Mouse (Mus musculus) erythroid progenitor cell, adult 5-6 weeks (primary cell): Measurements from ENCODE around the gene Olfr1426. TPM values are rescaled to one million over a fixed set of nuclear protein-coding genes. Genes with fewer than 3 reads are reported as not detected.
"Not testable (repeated sequence)": the region's sequence is repeated elsewhere in the genome, so short reads cannot be mapped to it uniquely, and the experiment has no call there.

ENCODE experiments used
- ATAC-seq: replicated peaks from 2 replicates; pipeline ENCODE4 v1.8.0; 2016; ENCODE audit warnings: moderate number of reproducible peaks, mild to moderate bottlenecking, moderate TSS enrichment, inconsistent platforms; ENCODE audit not compliant: poor library complexity, low FRiP score, severe bottlenecking
- total RNA-seq, 2 experiments: library from RNA; stranded (forward) in 1 of 2; stranded (reverse) in 1 of 2; fragments of 150-400 nt in 1 of 2; fragments of 186-747, 209-891 nt in 1 of 2; gene quantifications; 2 replicates each; pipeline versions ENCODE4 v1.2.3 to v1.2.4; 2015 to 2017; ENCODE audit warnings: low replicate concordance in 2 of 2

Olfr1426 gene
- not detected in 2 replicates for total RNA-seq (2015; ENCODE audit: low replicate concordance)
- not detected in 2 replicates for total RNA-seq (2017; ENCODE audit: low replicate concordance)

DNA sequence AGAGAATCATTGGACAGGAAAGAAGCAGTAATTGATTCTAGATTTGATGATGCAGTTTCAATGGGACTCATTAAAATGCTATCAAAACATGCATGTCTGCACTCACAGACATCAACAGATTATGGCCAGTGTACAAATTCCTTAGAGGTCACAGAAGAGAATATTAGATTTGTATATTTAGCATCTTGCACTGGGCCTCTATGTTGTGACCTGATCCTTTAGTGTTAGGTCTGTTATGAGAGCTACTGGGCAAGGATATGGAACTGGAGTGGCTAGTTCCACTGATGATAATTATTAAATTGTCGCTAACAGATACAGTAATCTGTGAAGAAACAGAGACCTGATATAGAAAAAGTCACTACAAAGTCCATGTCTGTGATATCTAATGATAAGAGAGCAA lies at the start of gene Olfr1426:
Olfr1426 (minus strand) TSS at position 101 of the 400 bp plus-strand sequence.
- no peak for ATAC-seq

GRCm38 (mm10) chr19:12134289-12134688 lies 42.5 kb upstream of the Olfr1426 start:
- ATAC-seq = no peak

- no peak for ATAC-seq
These were observed 31.3 kb upstream of the Olfr1426 start, which contains the start of gene Olfr76 for GRCm38 (mm10) chr19:12123103-12123502. Gene Olfr76 (minus strand): TSS chr19:12123203.

DNA sequence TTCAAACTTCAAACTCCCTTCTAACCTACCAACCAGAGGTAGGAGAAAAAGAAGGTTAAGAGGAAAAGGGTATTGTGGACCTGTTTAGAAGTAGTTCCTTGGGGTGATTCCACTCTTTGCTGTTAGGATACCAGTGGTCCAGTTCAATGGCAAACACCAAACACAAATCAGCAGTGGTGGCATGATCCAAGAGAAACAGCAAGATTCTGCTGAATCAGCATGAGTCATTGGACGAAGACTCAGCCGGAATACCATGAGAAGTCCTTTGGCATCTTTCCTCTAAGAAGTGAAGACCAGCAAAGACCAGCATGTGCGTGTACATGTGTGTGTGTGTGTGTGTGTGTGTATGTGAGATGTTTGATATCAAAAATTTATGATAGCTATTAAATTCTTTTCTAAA lies 24.7 kb upstream of the Olfr1426 start:
- ATAC-seq = no peak

DNA sequence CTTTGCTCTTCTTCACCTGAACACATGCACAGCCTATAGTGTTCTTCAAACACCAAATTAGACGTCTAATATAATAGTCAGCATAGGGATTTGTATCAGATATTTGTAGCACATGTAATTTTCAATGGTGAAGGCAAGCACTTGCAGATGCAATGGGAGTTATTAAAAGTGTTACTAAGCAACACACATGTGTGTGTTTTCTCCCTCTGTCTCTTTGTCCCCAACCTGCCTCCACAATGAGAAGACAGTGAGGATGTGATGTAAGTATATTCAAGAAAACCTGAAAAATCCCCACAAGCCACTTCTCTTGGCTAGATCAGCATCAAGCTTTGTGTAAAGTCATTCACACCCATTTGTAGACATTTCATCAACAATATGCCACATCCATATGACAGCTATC lies 24.0 kb upstream of the Olfr1426 start, which contains the start of gene Olfr1428:
Olfr1428 (minus strand) TSS at position 101 of the 400 bp plus-strand sequence.
- ATAC-seq = no peak

GRCm38 (mm10) chr19:12113807-12114206 lies 22.0 kb upstream of the Olfr1426 start:
- ATAC-seq = no peak

DNA sequence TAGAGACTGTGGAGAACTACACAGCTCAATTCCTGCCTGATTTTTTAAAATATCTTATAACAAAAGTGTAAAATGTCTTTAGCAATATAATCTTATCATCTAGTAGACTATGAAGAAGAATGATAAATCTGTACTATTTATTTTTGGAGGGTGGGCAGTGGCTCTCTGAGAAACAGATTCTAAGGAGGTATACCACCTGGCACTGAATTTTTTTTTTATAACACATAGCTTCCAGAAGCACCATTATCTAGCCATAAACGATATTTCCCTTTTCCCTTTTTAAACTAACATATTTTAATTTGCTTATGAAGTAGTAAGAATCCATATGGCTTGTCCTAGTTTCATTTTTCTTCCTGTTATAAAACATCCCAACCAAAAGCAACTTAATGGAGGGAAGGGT lies 12.7 kb upstream of the Olfr1426 start:
- no peak for ATAC-seq

DNA sequence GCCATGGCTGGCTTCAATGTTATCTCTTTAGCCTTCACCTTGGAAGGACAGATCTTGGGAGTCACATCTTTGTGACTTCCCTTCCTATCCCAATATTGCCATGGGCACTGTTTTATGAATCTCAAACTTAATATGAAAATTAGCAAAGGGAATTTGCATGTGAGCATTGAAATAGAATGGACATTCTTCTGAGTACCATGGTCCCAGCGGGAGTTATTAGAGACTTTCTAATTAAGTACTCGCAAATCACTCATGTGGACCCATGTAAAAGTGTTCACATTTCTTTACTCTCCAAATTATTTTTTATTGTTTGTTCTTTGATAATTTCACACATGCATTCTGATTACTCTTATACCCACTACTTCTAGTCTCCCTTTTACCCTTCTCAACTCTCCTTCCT lies 11.4 kb upstream of the Olfr1426 start, which contains the start of gene Olfr1427:
Olfr1427 (minus strand) TSS at position 101 of the 400 bp plus-strand sequence.
- no peak for ATAC-seq

- ATAC-seq = not testable (repeated sequence)
These were observed 14.2 kb downstream of the Olfr1426 start, which contains the start of gene Olfr1425 for GRCm38 (mm10) chr19:12077631-12078030. Gene Olfr1425 (minus strand): TSS chr19:12077731.

DNA sequence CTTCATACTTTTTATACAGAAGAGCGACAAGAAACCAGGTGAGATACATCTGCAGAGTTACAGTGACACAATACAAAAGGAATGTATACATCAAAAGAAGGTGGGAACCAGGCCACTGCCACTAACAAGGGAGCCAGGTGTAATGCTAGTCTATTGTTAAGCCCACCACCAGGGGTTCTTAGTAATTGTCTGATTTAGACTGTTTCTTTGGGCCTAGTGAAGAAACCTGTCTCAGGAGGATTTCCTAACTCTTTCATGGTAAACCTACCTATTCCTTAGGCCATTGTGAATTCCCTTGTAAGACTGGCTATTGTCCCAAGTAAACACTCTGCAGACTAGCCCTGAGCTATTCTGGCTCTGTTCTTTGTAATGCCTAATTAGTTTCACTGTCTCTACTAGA lies 22.3 kb downstream of the Olfr1426 start:
- not testable (repeated sequence) for ATAC-seq

GRCm38 (mm10) chr19:12067806-12068205 lies 24.0 kb downstream of the Olfr1426 start:
- not testable (repeated sequence) for ATAC-seq

- not testable (repeated sequence) for ATAC-seq
These were observed 29.2 kb downstream of the Olfr1426 start, which contains the start of gene Olfr1424 for GRCm38 (mm10) chr19:12062582-12062981. Gene Olfr1424 (minus strand): TSS chr19:12062682.

DNA sequence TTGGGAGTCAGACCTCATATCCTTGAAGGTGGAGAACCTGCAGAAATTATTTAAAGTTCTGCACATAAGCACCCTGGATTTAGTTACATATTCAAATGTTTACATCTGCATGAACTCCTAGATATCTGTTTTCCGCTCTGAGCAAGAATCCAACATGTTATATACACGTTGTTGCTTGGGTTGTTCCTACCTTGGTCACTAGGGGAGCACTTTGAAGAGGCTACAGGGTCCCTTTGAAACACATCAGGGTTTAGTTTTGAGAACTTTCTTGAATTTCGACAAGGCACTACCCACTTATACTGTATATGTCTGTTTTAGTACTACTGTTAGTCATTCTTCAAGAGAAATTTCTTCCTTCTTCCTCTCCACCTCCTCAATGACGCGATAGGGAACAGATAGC lies 48.6 kb downstream of the Olfr1426 start:
- no peak for ATAC-seq

DNA sequence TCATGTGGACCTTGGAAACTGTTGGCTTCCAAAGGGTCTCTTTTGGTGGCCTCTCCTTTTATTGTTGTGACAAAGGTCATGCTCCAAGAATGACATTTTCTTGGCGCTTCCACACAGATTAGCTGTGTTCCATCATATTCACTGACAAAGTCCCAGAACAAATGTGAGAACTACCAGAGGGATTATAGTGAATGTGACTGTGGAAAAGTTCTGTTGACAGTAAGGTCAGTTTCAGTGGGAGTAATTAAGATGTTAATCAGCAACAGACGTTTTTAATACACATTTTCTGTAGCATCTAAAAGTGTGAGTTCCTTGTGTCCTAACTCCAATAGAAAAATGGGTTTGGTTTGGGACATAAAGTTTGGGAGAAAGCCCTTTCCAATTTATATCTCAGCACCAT lies 50.6 kb downstream of the Olfr1426 start, which contains the start of gene Olfr1423:
Olfr1423 (minus strand) TSS at position 101 of the 400 bp plus-strand sequence.
- no peak for ATAC-seq

GRCm38 (mm10) chr19:12037727-12038126 lies 54.1 kb downstream of the Olfr1426 start:
- ATAC-seq = no peak

Other genes starting within 250 kb of the Olfr1426 start
- not detected in 2 replicates for gene Olfr1418, start 230.9 kb downstream of the Olfr1426 start, total RNA-seq (2015; ENCODE audit: low replicate concordance)
- gene Olfr1418, start 230.9 kb downstream of the Olfr1426 start, total RNA-seq (2017; ENCODE audit: low replicate concordance) = not detected in 2 replicates
- not detected in 2 replicates for gene Olfr1419, start 216.9 kb downstream of the Olfr1426 start, total RNA-seq (2015; ENCODE audit: low replicate concordance)
- gene Olfr1419, start 216.9 kb downstream of the Olfr1426 start, total RNA-seq (2017; ENCODE audit: low replicate concordance) = not detected in 2 replicates
- gene Olfr1420, start 205.4 kb downstream of the Olfr1426 start, total RNA-seq (2015; ENCODE audit: low replicate concordance) = not detected in 2 replicates
- gene Olfr1420, start 205.4 kb downstream of the Olfr1426 start, total RNA-seq (2017; ENCODE audit: low replicate concordance) = not detected in 2 replicates
- gene Patl1, start 179.6 kb downstream of the Olfr1426 start, total RNA-seq (2015; ENCODE audit: low replicate concordance) = 9.6 and 12.3 TPM in 2 replicates
- gene Patl1, start 179.6 kb downstream of the Olfr1426 start, total RNA-seq (2017; ENCODE audit: low replicate concordance) = 2.7 and 5.3 TPM in 2 replicates
- 23.5 and 34.6 TPM in 2 replicates for gene Osbp, start 126.1 kb downstream of the Olfr1426 start, total RNA-seq (2015; ENCODE audit: low replicate concordance)
- 32.1 and 32.3 TPM in 2 replicates for gene Osbp, start 126.1 kb downstream of the Olfr1426 start, total RNA-seq (2017; ENCODE audit: low replicate concordance)
- gene Olfr1423, start 50.7 kb downstream of the Olfr1426 start, total RNA-seq (2015; ENCODE audit: low replicate concordance) = not detected in 2 replicates
- not detected in 2 replicates for gene Olfr1423, start 50.7 kb downstream of the Olfr1426 start, total RNA-seq (2017; ENCODE audit: low replicate concordance)
- gene Olfr1424, start 29.3 kb downstream of the Olfr1426 start, total RNA-seq (2015; ENCODE audit: low replicate concordance) = not detected in 2 replicates
- gene Olfr1424, start 29.3 kb downstream of the Olfr1426 start, total RNA-seq (2017; ENCODE audit: low replicate concordance) = not detected in 2 replicates
- not detected in 2 replicates for gene Olfr1425, start 14.3 kb downstream of the Olfr1426 start, total RNA-seq (2015; ENCODE audit: low replicate concordance)
- not detected in 2 replicates for gene Olfr1425, start 14.3 kb downstream of the Olfr1426 start, total RNA-seq (2017; ENCODE audit: low replicate concordance)
- gene Olfr1427, start 11.3 kb upstream of the Olfr1426 start, total RNA-seq (2015; ENCODE audit: low replicate concordance) = not detected in 2 replicates
- gene Olfr1427, start 11.3 kb upstream of the Olfr1426 start, total RNA-seq (2017; ENCODE audit: low replicate concordance) = not detected in 2 replicates
- gene Olfr1428, start 23.9 kb upstream of the Olfr1426 start, total RNA-seq (2015; ENCODE audit: low replicate concordance) = not detected in 2 replicates
- gene Olfr1428, start 23.9 kb upstream of the Olfr1426 start, total RNA-seq (2017; ENCODE audit: low replicate concordance) = not detected in 2 replicates
- not detected in 2 replicates for gene Olfr76, start 31.2 kb upstream of the Olfr1426 start, total RNA-seq (2015; ENCODE audit: low replicate concordance)
- gene Olfr76, start 31.2 kb upstream of the Olfr1426 start, total RNA-seq (2017; ENCODE audit: low replicate concordance) = not detected in 2 replicates
- gene Olfr1555-ps1, start 78.1 kb upstream of the Olfr1426 start, total RNA-seq (2015; ENCODE audit: low replicate concordance) = not detected in 2 replicates
- not detected in 2 replicates for gene Olfr1555-ps1, start 78.1 kb upstream of the Olfr1426 start, total RNA-seq (2017; ENCODE audit: low replicate concordance)
- gene Olfr1431, start 108.6 kb upstream of the Olfr1426 start, total RNA-seq (2015; ENCODE audit: low replicate concordance) = not detected in 2 replicates
- not detected in 2 replicates for gene Olfr1431, start 108.6 kb upstream of the Olfr1426 start, total RNA-seq (2017; ENCODE audit: low replicate concordance)
- gene Olfr1432, start 140.6 kb upstream of the Olfr1426 start, total RNA-seq (2015; ENCODE audit: low replicate concordance) = not detected in 2 replicates
- not detected in 2 replicates for gene Olfr1432, start 140.6 kb upstream of the Olfr1426 start, total RNA-seq (2017; ENCODE audit: low replicate concordance)
- gene Olfr262, start 149.6 kb upstream of the Olfr1426 start, total RNA-seq (2015; ENCODE audit: low replicate concordance) = not detected in 2 replicates
- gene Olfr262, start 149.6 kb upstream of the Olfr1426 start, total RNA-seq (2017; ENCODE audit: low replicate concordance) = not detected in 2 replicates
- not detected in 2 replicates for gene Olfr235, start 169.0 kb upstream of the Olfr1426 start, total RNA-seq (2015; ENCODE audit: low replicate concordance)
- gene Olfr235, start 169.0 kb upstream of the Olfr1426 start, total RNA-seq (2017; ENCODE audit: low replicate concordance) = not detected in 2 replicates
- gene Olfr1434, start 187.8 kb upstream of the Olfr1426 start, total RNA-seq (2015; ENCODE audit: low replicate concordance) = not detected in 2 replicates
- not detected in 2 replicates for gene Olfr1434, start 187.8 kb upstream of the Olfr1426 start, total RNA-seq (2017; ENCODE audit: low replicate concordance)
- not detected in 2 replicates for gene Olfr1436, start 207.1 kb upstream of the Olfr1426 start, total RNA-seq (2015; ENCODE audit: low replicate concordance)
- not detected in 2 replicates for gene Olfr1436, start 207.1 kb upstream of the Olfr1426 start, total RNA-seq (2017; ENCODE audit: low replicate concordance)
- gene Olfr1437, start 233.1 kb upstream of the Olfr1426 start, total RNA-seq (2015; ENCODE audit: low replicate concordance) = not detected in 2 replicates
- gene Olfr1437, start 233.1 kb upstream of the Olfr1426 start, total RNA-seq (2017; ENCODE audit: low replicate concordance) = not detected in 2 replicates
- not detected in 2 replicates for gene Olfr1438-ps1, start 243.9 kb upstream of the Olfr1426 start, total RNA-seq (2015; ENCODE audit: low replicate concordance)
- not detected in 2 replicates for gene Olfr1438-ps1, start 243.9 kb upstream of the Olfr1426 start, total RNA-seq (2017; ENCODE audit: low replicate concordance)